Mouse (Mus musculus) left cerebral cortex, adult 9 months (tissue): ENCODE data around the gene Nars2.
"Not testable (repeated sequence)": the region's sequence is repeated elsewhere in the genome, so short reads cannot be mapped to it uniquely, and the experiment has no call there.

ENCODE experiments used
- DNase-seq, 2 experiments: peaks; one replicate each; pipeline ENCODE4 v3.0.0; 2022; ENCODE audit warnings: low spot score in 2 of 2

Gene Nars2

GRCm38 (mm10) chr7:96951281-96952051 lies at the start of gene Nars2:
TSS of gene Nars2 (plus strand) at chr7:96951505.
- peak; percentile 86 to 92 for DNase-seq

DNA sequence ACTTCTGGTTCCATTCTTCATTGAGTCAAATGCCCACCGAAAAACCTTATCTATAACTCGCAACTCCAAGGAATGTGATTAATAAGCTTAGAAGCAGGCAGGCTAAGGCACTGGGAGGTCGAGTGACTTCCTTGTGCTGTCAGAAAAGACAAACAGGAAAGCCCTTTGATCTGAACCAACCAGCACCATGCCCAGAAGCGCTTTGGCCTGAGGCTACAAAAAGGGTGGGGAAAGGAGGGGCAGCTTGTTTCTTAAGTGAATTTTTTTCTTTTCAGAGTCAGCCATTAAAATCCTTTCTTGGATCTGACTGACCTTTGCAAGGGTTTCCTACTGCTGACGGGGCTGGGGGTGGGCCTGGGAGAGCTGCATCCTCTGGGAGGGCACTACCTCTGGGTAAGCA lies 49.1 kb upstream of the Nars2 start:
- no peak for DNase-seq

DNA sequence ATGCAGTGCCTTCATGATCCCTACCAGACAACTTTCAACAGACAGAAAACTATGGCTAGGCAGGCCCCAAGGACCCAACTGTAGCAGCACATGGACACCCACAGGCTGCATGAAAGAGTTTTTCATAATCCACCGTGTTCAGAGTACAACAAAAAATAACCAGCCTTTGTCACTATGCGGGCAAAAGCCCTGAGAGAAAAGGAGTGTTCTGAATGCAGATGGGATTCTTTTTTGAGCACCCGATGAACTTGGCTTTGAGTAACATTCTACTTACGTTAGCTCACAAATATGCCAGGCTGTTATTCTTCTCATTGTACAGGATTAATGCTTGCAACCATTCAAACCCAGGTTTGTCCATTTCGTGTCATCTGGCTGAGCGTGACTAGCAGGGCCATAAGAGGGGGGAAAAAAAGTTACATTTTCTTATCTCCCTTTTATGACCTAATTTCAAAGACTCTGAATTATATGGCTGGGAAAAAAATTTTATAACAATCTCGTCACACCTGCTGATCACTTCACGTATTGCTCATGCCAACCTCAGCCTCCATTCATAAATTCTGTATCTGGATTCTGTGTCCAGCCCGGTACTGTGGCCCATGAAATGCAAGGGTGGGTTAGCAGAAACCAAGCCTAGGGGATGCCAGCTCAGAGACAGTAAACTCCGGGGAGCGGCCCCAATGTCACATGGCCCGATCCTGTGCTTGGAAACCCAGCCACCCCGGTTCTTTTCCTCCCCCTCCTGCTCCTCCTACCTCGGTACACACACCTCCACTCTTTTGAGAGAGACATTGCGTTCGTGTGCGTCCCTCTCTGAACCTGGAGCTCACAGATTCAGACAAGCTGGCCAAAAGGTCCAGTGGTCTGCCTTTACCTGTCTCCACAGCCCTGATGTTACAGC lies 48.0 kb upstream of the Nars2 start:
- no peak for DNase-seq

- DNase-seq = no peak
Observed at GRCm38 (mm10) chr7:96904442-96904841, 46.9 kb upstream of the Nars2 start.

DNA sequence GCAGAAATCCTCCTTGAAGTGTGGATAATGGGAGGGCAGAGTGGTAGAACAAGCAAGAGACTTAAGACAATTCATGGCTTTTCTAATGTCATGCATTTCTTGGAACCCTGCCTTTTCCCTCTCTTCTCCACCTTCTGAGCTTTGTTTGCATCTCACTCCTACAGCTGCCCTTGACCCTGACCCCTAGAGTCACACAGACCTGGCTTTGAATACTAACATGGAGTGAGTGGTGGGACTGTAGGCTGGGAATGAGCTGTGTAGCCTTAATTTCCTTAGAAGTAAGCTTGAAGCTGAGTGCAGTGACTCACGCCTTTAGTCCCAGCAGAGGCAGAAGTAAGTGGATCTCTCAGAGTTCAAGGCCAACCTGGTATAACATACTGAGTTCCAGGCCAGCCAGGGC lies 46.4 kb upstream of the Nars2 start:
- DNase-seq = no peak

DNA sequence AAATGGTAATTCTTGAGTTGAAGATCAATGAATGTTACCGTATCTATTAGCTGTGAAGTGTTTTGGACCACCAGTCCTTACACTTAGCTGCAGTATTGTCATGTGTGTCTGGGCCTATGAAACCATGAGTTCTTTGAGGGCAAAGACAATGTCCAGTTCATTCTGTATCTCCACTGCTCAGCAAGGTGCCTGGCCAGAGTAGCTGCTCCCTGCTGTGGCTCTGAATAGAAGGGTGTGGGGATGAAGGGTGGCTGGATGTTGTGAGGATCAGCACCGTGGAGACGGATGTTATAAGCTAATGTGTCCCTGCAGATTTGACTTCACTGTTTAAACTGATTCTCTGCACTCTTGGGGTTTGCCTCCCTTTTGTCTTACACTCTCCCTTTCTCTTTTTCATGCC lies 45.9 kb upstream of the Nars2 start:
- no peak for DNase-seq

DNA sequence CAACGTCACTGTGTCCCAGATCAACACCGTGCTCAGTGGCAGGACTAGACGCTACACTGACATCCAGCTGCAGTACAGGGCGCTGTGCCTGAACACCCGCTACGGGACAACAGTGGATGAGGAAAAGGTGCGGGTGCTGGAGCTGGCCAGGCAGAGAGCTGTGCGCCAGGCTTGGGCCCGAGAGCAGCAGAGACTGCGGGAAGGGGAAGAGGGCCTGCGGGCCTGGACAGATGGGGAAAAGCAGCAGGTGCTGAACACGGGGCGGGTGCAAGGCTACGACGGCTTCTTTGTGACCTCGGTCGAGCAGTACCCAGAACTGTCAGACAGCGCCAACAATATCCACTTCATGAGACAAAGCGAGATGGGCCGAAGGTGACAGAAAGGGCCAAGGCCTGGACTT lies 45.1 kb upstream of the Nars2 start:
- no peak for DNase-seq

DNA sequence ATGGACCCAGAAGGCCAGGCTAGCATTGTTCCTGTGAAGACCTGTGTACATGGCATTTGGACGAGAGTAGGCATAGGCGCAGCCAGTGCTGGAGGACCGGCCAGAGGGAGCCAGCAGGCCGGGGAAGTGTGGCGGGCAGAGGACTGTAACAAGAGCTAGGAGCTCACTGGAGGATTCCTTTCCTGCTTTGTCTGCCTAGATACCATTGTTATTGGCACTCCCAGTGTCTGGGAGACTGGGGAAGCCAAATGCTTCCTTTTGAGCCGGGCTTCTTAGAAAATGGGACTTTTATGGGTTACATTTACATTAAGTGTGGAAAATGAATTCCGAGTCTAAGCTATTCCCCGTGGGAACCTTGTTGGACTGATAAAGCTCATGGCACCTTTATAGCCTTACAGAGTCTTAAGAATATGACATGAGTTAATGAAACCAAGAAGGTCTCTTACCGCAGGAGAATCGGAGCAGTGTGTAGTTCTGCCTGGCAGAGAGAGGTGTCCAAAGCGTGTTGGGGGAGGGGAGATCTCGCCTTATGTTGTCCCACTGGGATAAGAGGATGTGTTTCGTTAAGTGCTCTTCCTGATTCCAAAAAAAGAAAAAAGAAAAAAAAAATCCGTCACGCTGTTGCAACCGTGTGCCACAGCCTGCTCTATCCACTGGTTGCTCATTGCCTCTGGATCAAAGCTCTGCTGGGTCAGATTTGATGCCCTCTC lies 43.2 kb upstream of the Nars2 start:
- no peak for DNase-seq

DNA sequence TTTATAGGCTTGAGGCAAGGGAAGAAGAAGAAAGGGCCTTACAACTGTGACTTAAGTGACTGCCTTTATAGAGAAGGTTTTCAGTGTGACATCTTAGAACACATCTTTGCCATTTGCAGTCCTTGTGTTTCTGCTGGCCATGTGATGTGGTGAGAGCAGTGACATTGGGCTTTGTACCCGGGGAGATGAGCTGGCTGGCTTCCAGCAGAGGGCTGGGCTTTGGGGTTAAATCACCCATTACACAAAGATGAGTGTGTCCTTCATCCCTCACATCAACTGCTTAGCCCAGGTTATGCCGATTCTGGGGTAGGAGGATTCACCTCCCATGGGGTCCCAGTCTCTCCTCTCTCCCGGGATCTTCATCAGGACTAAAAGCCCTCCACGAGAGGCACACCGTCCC lies 41.4 kb upstream of the Nars2 start:
- DNase-seq = no peak

- DNase-seq = no peak
Observed at GRCm38 (mm10) chr7:96910310-96910960, 40.9 kb upstream of the Nars2 start.

GRCm38 (mm10) chr7:96914031-96914430 lies 37.3 kb upstream of the Nars2 start:
- DNase-seq = peak in 1 of 2 experiments; percentile 93

DNA sequence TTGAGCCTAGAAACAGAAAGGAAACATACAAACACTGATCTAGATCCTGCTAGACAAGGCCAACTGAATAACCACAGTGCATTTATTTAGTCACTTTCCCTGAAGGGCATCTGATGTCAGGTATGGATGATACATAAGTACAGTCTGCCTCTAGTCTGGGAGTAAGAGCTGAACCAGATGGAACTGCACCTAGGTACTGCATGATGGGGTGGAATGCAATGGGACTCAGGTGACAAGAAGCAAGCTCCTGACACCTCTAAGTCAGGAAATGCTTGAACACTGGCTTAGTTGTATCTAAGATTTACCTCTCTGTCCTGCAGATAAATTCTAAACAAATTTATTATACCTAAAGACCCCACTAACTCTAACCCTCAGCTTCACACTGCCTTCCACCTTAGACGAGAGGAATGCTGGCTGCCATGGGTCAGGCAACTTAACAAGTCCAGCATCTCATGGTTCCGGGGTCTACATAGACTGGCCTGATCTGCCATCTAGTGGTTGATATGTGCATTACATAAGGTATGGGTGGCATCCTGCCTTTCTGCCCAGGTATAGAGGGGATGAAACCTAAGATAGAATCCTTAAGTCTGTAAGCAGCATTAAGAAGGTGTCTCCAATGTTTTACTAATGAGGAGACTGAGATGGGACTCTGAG lies 35.7 kb upstream of the Nars2 start:
- peak in 1 of 2 experiments; percentile 78 for DNase-seq

GRCm38 (mm10) chr7:96920447-96921095 lies 30.7 kb upstream of the Nars2 start:
- no peak for DNase-seq

GRCm38 (mm10) chr7:96922927-96923326 lies 28.4 kb upstream of the Nars2 start:
- no peak for DNase-seq

GRCm38 (mm10) chr7:96943715-96944377 lies 7.5 kb upstream of the Nars2 start:
- DNase-seq = no peak

- not testable (repeated sequence) for DNase-seq
Observed at GRCm38 (mm10) chr7:96946501-96946900, 4.8 kb upstream of the Nars2 start.

DNA sequence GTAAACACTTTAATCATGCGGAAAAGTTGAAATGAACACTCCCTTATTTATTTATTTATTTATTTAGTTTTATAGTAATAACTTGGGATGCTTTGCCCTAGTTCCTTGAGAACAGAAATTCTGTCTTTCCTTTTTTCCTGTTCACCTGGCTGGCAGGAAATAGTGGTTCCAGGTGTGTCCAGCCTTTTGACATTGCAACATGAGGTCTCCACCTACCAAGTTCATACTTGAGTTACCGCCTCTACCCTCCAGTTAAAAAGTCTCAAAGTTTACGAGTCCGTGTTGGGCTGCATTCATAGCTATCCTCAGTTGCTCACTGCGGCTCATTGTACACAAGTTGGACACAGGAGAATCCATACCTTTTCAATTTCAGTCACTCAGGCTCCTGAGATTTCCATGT lies 789 bp downstream of the Nars2 start:
- no peak for DNase-seq

DNA sequence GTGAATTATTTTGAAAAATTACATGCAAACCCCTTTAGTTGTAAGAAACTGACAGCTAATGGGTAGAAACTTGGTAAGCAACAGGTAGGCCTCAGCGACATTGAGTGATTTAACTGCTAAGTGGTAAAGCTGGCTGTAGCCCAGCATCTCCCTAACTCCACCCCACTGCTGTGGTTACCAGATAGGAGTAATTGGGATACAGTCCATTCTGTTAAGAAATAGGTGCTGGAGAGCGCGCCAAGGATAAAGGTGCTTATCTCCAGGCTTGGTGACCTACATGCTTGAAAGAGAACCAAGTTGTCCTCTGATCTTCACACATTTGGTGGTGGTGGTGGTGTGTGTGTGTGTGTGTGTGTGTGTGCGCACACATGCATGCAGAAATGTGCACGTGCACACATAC lies 7.9 kb downstream of the Nars2 start:
- no peak for DNase-seq

- no peak for DNase-seq
Observed at GRCm38 (mm10) chr7:96967188-96967587, 15.9 kb downstream of the Nars2 start.

DNA sequence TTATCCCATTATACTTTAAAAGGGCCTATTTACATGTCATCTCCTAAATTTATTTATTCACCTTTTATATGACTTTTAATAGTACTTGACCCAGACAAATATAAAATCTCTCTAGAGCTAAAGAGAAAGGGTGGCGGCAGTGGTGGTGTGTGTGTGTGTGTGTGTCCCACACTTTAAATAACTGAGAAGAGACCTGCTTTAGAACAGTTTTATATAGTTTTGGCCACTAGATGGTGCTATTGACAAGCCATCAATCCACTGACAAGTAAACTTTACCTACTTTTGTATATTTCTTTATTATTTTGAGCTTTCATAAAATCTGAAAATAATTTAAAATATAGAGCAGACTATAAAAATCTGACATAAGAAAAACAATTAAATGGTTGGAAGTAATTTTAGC lies 19.1 kb downstream of the Nars2 start:
- peak in 1 of 2 experiments; percentile 12 for DNase-seq
